ENCODE assay signal across 17 mouse cellular contexts in genomic region chr15:17007811-17008210, GRCm38 (mm10).
DNase-seq lines count a peak whose midpoint lies in the region; ATAC-seq and TF ChIP-seq lines count a peak whose summit lies in the region.
"Had no signal": no experiment of that assay in that cellular context is flagged by ENCODE, and none has a peak within 500 bp of the region (broad histone marks: within the 10 kb centered on the region; RNA-seq: fewer than 3 reads in every experiment).

No protein-coding gene starts in this region.

- no peak for ATAC-seq in intestine, postnatal 0 days
- ATAC-seq: liver, embryonic 12.5 days had no signal

- no peaks in the 10 kb centered on the region for H3K36me3 ChIP-seq in intestine, postnatal 0 days (ENCODE audit: control insufficient read depth, insufficient read depth)
- H3K36me3 ChIP-seq: heart, embryonic 12.5 days; hindbrain, embryonic 15.5 days; liver, embryonic 12.5 days; lung, embryonic 15.5 days; midbrain, embryonic 12.5 days; stomach, embryonic 15.5 days had no signal

- no peaks in the 10 kb centered on the region for H3K9me3 ChIP-seq in intestine, postnatal 0 days (ENCODE audit: control insufficient read depth)
- H3K9me3 ChIP-seq: hindbrain, embryonic 15.5 days; liver, embryonic 12.5 days; lung, embryonic 15.5 days; stomach, embryonic 15.5 days had no signal

- H3K4me3 ChIP-seq in intestine, postnatal 0 days (ENCODE audit: low read depth, low read length): no peak overlapping the region
- H3K4me3 ChIP-seq: heart, embryonic 12.5 days; hindbrain, embryonic 15.5 days; liver, embryonic 12.5 days; lung, embryonic 15.5 days; midbrain, embryonic 12.5 days; stomach, embryonic 15.5 days had no signal

- H3K27me3 ChIP-seq in intestine, postnatal 0 days (replicated peaks; ENCODE audit: control insufficient read depth, insufficient read depth, low read length): no peaks in the 10 kb centered on the region
- H3K27me3 ChIP-seq: heart, embryonic 12.5 days; hindbrain, embryonic 15.5 days; liver, embryonic 12.5 days; lung, embryonic 15.5 days; midbrain, embryonic 12.5 days; stomach, embryonic 15.5 days had no signal

- DNase-seq in frontal cortex, adult 2 months (ENCODE audit: extremely low spot score in 1 of 2, low spot score in 1 of 2): peak; percentile 17 to 60
- DNase-seq in frontal cortex, postnatal 10 days (ENCODE audit: low spot score in 2 of 2): no peak
- peak; percentile 16 for DNase-seq in right cerebral cortex, adult 18-20 months
- no peak for DNase-seq in right cerebral cortex, postnatal 14 days
- DNase-seq in layer of hippocampus, adult 9-10 months (ENCODE audit: low spot score): peak; percentile 30
- no peak for DNase-seq in kidney, adult 11 months
- DNase-seq: adrenal gland, postnatal 36 days; kidney, adult 2 months; kidney, postnatal 36 days had no signal

- no peak overlapping the region for H3K9ac ChIP-seq in intestine, postnatal 0 days (ENCODE audit: low read depth, low read length)
- H3K9ac ChIP-seq: heart, embryonic 12.5 days; hindbrain, embryonic 15.5 days; liver, embryonic 12.5 days; lung, embryonic 15.5 days; midbrain, embryonic 12.5 days; stomach, embryonic 15.5 days had no signal

- no peak overlapping the region for H3K4me2 ChIP-seq in intestine, postnatal 0 days (replicated peaks; ENCODE audit: low read depth)
- H3K4me2 ChIP-seq: heart, embryonic 12.5 days; hindbrain, embryonic 15.5 days; liver, embryonic 12.5 days; lung, embryonic 15.5 days; midbrain, embryonic 12.5 days; stomach, embryonic 15.5 days had no signal

- H3K4me1 ChIP-seq in intestine, postnatal 0 days (replicated peaks; ENCODE audit: control insufficient read depth, insufficient read depth, low read length): no peaks in the 10 kb centered on the region
- H3K4me1 ChIP-seq: heart, embryonic 12.5 days; hindbrain, embryonic 15.5 days; liver, embryonic 12.5 days; lung, embryonic 15.5 days; midbrain, embryonic 12.5 days; stomach, embryonic 15.5 days had no signal

- no peak overlapping the region for H3K27ac ChIP-seq in intestine, postnatal 0 days (ENCODE audit: low read depth, low read length)
- H3K27ac ChIP-seq: hindbrain, embryonic 15.5 days; liver, embryonic 12.5 days; lung, embryonic 15.5 days; macrophage; midbrain, embryonic 12.5 days; stomach, embryonic 15.5 days had no signal

- TF ChIP-seq CTCF in intestine, postnatal 0 days (IDR thresholded peaks at IDR 0.05; ENCODE audit: low read depth): no peak

- WGBS in intestine, postnatal 0 days: 89% methylated on average over 4 of the region's 4 CpGs

Comparison
In these comparisons a context has a peak if more than half of its experiments do, and no peak if none do; other contexts are left out.
1. DNase-seq: peak in frontal cortex, adult 2 months (2 of 2), right cerebral cortex, adult 18-20 months (single experiment) and layer of hippocampus, adult 9-10 months (single experiment); none in frontal cortex, postnatal 10 days (0 of 2), right cerebral cortex, postnatal 14 days (single experiment) and kidney, adult 11 months (single experiment).